13 mouse cellular contexts compared by ENCODE assay signal in genomic region chr10:87489246-87490009, GRCm38 (mm10). TPM values are rescaled to one million over a fixed set of nuclear protein-coding genes. Genes with fewer than 3 reads are reported as not detected.
DNase-seq lines count a peak whose midpoint lies in the region; ATAC-seq lines count a peak whose summit lies in the region.
"Had no signal": no experiment of that assay in that cellular context is flagged by ENCODE, and none has a peak within 500 bp of the region (broad histone marks: within the 10 kb centered on the region; RNA-seq: fewer than 3 reads in every experiment).

No protein-coding gene starts in this region.

- ATAC-seq in intestine, embryonic 14.5 days (replicated peaks; ENCODE audit: low FRiP score, low TSS enrichment, low read depth), result no peak
- no peak for ATAC-seq in intestine, embryonic 15.5 days
- no peak for ATAC-seq in granulocyte monocyte progenitor cell, adult 5-6 weeks (replicated peaks; ENCODE audit: poor library complexity, severe bottlenecking)

- H3K36me3 ChIP-seq in intestine, embryonic 14.5 days (ENCODE audit: control insufficient read depth, insufficient read depth, low read length), result no peaks in the 10 kb centered on the region
- H3K36me3 ChIP-seq in intestine, embryonic 15.5 days, result no peaks in the 10 kb centered on the region
- H3K36me3 ChIP-seq: liver, embryonic 15.5 days had no signal

- H3K9me3 ChIP-seq in intestine, embryonic 14.5 days (ENCODE audit: control insufficient read depth, low read length), result no peaks in the 10 kb centered on the region
- no peaks in the 10 kb centered on the region for H3K9me3 ChIP-seq in intestine, embryonic 15.5 days
- H3K9me3 ChIP-seq: liver, embryonic 15.5 days had no signal

- H3K4me2 ChIP-seq in intestine, embryonic 14.5 days (ENCODE audit: low read length), result no peak overlapping the region
- no peak overlapping the region for H3K4me2 ChIP-seq in intestine, embryonic 15.5 days (replicated peaks)
- H3K4me2 ChIP-seq: liver, embryonic 15.5 days had no signal

- peaks cover 8% of the 10 kb centered on the region; the same call in 1 of the 2 replicates for H3K4me1 ChIP-seq in intestine, embryonic 14.5 days (replicated peaks; ENCODE audit: control insufficient read depth, insufficient read depth, low read length)
- H3K4me1 ChIP-seq in intestine, embryonic 15.5 days (replicated peaks), result peaks cover 13% of the 10 kb centered on the region
- H3K4me1 ChIP-seq: liver, embryonic 15.5 days had no signal

- H3K27ac ChIP-seq in intestine, embryonic 14.5 days (ENCODE audit: low read depth), result peak overlapping the region; percentile 38; the same call in 1 of the 2 replicates
- H3K27ac ChIP-seq in intestine, embryonic 15.5 days, result no peak overlapping the region
- H3K27ac ChIP-seq: liver, embryonic 15.5 days; stomach, postnatal 0 days had no signal

- DNase-seq in intestine, embryonic 14.5 days (ENCODE audit: low spot score), result no peak
- DNase-seq in frontal cortex, postnatal 36 days (ENCODE audit: low spot score in 2 of 2), result peak; percentile 38 to 63
- DNase-seq in mesoderm, embryonic 11.5 days (ENCODE audit: low read depth, low spot score), result peak; percentile 70
- peak; percentile 60 to 74 for DNase-seq in right cerebral cortex, adult 2 months (ENCODE audit: low spot score in 2 of 2)
- DNase-seq in gastrocnemius, adult 18-20 months (ENCODE audit: low spot score), result no peak
- DNase-seq in heart, postnatal 36 days, result no peak
- DNase-seq: B cell, adult 2 months; cerebellum, adult 8-10 months; gastrocnemius, postnatal 36 days had no signal

- WGBS in intestine, embryonic 14.5 days, result 4% methylated on average over 18 of the region's 18 CpGs
- 4% methylated on average over 18 of the region's 18 CpGs for WGBS in intestine, embryonic 15.5 days

- peaks cover 98% of the 10 kb centered on the region for H3K27me3 ChIP-seq in intestine, embryonic 14.5 days (replicated peaks; ENCODE audit: control insufficient read depth, insufficient read depth, low read length)
- peaks cover 95% of the 10 kb centered on the region for H3K27me3 ChIP-seq in intestine, embryonic 15.5 days (replicated peaks)

- no peak overlapping the region for H3K9ac ChIP-seq in intestine, embryonic 14.5 days (ENCODE audit: low read length)
- H3K9ac ChIP-seq in intestine, embryonic 15.5 days, result no peak overlapping the region
- H3K9ac ChIP-seq: liver, embryonic 15.5 days had no signal

- H3K4me3 ChIP-seq in intestine, embryonic 14.5 days (ENCODE audit: low read depth, low read length), result no peak overlapping the region
- H3K4me3 ChIP-seq in intestine, embryonic 15.5 days (replicated peaks), result no peak overlapping the region
- H3K4me3 ChIP-seq: liver, embryonic 15.5 days had no signal

- intact Hi-C loops in heart, postnatal 36 days (cut with DNase I), result no loop called here

RNA-seq across cellular contexts. Expression of gene Ascl1, which starts 4.0 kb away (rescaled TPM):
- polyA plus RNA-seq in intestine, embryonic 14.5 days (2014; fragmentation: Nextera tagmentation; extraction: Ambion mirVana), result 18.9 and 20.1 TPM in 2 replicates
- 7.4 and 10.3 TPM in 2 replicates for polyA plus RNA-seq in intestine, embryonic 15.5 days (2015; fragmentation: Nextera tagmentation; extraction: Ambion mirVana)
- not detected for total RNA-seq in gastrocnemius, adult 18-20 months (2021)
- total RNA-seq in granulocyte monocyte progenitor cell, adult 5-6 weeks (2014; fragmentation: Nextera tagmentation), result not detected in 2 replicates
- total RNA-seq in granulocyte monocyte progenitor cell, adult 5-6 weeks (2017), result not detected in 2 replicates
- not detected for total RNA-seq in heart, postnatal 36 days (2021)
- total RNA-seq: gastrocnemius, postnatal 36 days had no signal

RNA-seq across cellular contexts. Expression of gene Pah, which starts 32.2 kb away (rescaled TPM):
- polyA plus RNA-seq in intestine, embryonic 14.5 days (2014; fragmentation: Nextera tagmentation; extraction: Ambion mirVana), result 0.87 TPM in 1 of 2 replicates, not detected in the other
- 2.3 and 2.8 TPM in 2 replicates for polyA plus RNA-seq in intestine, embryonic 15.5 days (2015; fragmentation: Nextera tagmentation; extraction: Ambion mirVana)
- under 1 TPM; 0.12 to 0.14 TPM for total RNA-seq in gastrocnemius, adult 18-20 months (2021)
- total RNA-seq in granulocyte monocyte progenitor cell, adult 5-6 weeks (2014; fragmentation: Nextera tagmentation), result not detected in 2 replicates
- not detected in 2 replicates for total RNA-seq in granulocyte monocyte progenitor cell, adult 5-6 weeks (2017)
- 1 to 10 TPM; 3.5 to 4.6 TPM for total RNA-seq in heart, postnatal 36 days (2021)
- total RNA-seq: gastrocnemius, postnatal 36 days had no signal

Comparison
In these comparisons a context has a peak if more than half of its experiments do, and no peak if none do; other contexts are left out.
1. DNase-seq: peak in frontal cortex, postnatal 36 days (2 of 2), mesoderm, embryonic 11.5 days (single experiment) and right cerebral cortex, adult 2 months (2 of 2); none in intestine, embryonic 14.5 days (single experiment), gastrocnemius, adult 18-20 months (single experiment) and heart, postnatal 36 days (0 of 2).